Mouse (Mus musculus) embryo, embryonic 10.5 days (tissue): ENCODE data around the gene Itpa.

ENCODE experiments used
- DNase-seq: peaks from one replicate; pipeline ENCODE4 v3.0.0-alpha.2; 2015; ENCODE audit warnings: low spot score

Gene Itpa

GRCm38 (mm10) chr2:130728906-130729585 is 61.6 kb downstream of the Itpa start:
- DNase-seq: no peak

DNA sequence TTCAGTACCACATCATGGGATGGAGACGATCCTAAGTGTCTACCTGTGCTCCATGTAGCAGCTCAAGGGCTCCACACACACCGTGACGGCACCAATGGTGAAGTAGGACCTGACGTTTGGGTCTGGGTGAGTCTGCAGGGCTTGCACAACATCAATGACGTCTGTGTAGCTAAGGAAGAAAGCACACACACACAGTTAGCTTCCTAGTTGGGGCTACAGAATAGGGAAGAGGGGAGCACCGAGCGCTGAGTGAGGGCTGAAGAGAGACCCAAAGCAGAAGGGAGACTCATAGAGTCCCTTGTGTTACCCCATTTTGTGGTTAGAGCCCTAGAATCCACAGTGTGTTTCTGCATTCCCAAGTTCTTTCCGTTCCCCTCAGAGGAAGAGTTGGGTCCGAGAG is 63.3 kb downstream of the Itpa start:
- DNase-seq: no peak
